Mouse (Mus musculus): ENCODE measurements around the gene Map3k5.

- TF ChIP-seq POLR2A (IDR thresholded peaks at IDR 0.05; ENCODE audit: control insufficient read depth, low read depth, low read length) (no peak), CTCF (IDR thresholded peaks at IDR 0.05; ENCODE audit: control insufficient read depth, insufficient read depth, insufficient replicate concordance, low read depth, low read length) (no peak)
Observed at GRCm38 (mm10) chr10:19942621-19943020, 8.3 kb downstream of the Map3k5 start.

Data from testis, adult 2 months (tissue).